Mouse (Mus musculus) layer of hippocampus, adult 9-11 months (tissue): ENCODE data around the gene Ostn.

Experiments used
- DNase-seq: peaks from one replicate; pipeline ENCODE4 v3.0.0; 2022

Gene Ostn

DNA sequence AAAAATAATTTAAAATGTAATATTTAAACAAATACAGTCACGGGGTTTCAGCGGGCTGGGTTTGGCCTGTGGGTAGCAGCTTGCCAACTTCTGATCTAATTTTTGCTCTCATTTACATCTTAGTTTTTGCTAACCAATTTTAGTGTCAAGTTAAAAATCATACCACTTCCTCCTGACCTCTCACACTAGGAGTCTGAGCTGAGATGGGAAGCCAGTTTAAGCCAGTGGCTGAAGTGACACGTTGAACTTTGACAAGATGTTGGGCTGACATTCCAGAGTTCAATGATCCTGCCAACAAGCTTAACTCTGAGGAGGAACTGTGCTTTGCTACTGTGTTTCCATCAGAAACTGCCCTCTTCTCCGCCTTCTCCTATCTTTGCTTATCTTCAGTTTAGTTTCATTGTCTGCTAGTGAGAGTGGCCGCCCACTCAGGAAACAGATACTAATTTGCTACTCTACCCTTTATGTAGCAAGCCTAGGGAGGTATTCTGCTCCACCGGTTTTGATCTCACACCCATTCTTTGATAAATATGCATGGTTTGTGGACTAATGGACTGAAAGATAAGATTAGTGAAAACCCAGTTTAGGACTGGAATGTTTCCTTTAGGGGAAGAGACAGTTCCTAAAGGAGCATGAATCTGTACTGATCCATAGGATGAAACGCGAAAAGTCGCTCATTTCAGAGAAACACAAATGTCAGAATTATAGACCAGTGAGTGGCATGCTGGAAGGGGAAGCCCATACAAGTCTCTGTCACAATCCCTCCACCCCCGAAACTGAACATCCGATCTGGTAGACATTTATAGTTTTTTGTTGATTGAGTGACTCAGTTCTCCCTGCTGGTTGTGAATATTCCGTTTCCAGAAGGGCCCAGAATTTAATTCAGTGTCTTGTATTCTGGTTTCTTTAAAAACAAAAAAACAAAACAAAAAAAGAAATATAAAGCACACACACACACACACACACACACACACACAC lies 80.6 kb downstream of the Ostn start:
- no peak for DNase-seq

DNA sequence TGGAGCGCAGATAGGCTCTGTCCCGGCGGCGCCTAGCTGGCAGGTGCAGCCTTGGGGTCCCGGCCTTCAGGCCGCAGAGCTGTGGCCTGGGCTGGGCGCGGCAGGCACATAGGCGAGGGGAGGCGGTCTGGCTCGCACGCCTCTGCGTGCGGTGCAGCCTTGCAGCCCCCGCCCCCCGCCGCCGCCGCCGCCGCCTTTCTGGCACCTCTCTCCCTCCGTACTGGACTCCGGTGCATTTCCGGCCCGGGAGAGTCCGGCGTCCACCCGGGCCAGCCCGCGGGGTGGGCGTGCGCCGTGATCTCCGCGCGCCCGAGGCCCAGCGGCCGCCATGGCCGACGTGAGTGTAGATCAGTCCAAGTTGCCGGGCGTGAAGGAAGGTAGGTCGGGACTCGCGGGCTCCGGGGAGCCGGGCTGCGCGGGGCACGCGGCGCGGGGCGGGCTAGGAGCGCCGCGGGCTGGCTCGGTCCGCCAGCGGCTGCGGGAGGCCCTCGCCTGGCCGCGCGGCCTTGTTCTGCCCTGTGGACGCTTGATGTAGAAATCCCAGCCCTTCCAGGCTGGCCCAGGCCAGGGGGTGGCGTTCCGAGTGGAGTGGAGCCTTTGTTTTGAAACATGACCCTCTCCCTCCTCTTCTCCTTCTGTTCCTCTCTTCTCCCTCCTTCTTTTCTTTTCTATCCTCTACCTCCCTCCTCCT lies 81.6 kb downstream of the Ostn start, which contains the start of gene Ccdc50:
Gene Ccdc50 (plus strand): TSS at position 109 of the 691 bp plus-strand sequence.
- DNase-seq, result peak; percentile 73

DNA sequence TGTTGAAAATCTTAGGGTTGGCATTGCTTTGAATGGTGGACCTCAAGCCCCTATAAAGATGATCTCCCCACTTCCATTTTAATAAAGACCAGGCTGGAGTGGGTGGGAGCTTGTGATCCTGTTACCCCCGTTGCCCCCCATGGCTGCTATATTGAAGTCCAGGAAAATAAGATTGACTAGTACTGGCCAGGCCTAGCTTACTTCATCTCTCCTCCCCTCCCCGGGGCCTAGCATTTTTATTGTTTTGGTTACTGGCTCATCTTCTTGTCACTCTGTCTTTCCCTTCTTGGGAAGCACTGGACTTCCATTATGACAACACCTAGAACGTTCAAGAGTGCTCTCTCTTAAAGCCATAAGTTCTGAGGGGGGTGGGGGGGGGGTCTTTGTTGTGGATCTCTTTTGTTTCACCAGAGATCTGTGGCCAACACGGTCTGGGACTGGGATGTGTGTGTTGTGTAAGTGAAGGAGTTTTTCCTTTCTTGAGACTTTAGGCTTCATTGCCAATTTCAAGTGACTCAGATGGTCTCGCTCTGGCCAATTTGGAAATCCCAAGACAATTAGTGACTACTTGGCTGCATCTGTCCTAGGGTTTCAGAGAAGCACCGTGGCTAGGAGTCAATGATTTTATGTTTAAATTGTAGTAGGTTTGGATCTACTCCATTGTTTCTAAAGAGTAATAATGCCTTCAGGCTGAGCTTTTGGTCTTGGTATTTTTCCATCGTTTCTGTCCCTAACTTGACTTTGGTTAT lies 82.4 kb downstream of the Ostn start:
- DNase-seq, result no peak

DNA sequence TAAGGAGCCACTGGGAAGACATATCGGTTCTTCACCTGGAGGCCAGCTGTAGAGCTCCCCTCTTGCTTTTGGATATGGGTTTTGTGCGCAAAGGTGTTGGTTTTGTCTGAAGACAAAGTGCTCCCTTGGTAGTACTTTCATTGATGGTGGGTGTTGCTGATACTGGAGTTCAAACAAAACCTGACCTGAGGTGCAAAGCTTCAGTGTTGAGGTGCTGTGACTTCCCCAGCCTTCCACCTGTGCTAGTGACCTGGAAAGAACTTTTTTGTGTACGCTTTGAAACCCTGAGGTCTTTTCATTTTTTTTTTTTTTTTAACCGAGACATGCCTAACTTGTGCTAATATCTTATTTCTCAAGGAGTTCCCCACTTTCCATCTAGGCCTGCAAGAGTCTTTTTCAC lies 83.0 kb downstream of the Ostn start:
- no peak for DNase-seq

DNA sequence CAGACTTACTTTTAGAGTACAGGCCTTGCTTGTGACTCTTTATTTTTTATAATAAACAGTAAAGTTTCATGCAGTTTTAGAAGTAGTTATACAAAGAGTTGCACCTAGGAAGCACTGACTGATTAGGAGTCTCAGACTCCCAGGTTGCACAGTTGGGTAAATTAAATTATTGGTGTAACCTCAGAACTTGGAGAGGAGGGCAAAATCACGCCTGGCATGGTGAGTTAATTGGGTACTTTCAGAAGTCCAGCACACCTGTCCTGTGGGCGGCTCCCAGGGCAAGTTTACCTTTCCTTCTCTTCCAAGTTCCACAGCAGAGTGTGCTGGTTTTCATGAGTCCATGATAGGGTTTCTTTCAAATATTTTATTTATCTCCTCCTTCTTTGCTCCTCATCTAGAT lies 84.6 kb downstream of the Ostn start:
- no peak for DNase-seq

DNA sequence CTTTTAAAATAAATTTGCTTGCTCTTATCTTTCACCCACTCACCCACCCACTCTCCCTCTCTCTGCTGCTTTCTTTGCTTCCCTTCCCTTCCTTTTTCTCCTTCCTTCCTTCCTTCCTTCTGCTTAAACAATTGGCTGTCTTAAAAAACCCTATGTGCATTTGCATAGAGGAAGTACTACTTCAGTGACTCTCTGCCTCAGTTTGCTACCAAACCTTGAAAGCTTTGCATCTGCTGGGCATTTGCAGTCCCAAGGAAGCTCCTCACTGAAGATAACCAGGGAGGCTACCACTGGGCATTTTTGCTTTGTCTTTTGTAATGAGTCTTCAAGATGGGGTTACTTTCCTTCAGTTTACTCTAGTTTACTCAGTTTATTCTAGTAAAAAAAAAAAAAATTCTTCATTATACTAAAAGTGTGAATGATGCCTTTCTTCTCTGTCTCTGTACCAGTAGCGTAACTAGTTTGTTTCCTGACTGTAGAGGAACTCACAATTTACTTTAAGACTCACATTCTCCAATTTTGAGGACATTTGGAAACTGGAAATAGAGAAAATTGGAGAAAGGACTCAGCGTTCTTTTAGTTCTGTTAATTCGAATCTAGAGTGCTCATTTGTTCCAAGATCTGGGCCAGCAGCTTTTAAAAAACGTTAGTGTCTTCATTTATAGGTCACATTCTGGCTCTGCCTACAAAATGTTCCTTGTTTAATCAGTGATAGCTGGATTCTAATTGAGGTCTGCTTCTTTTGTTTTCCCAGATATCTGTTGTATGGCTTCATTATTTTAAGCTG lies 88.2 kb downstream of the Ostn start:
- DNase-seq, result no peak

DNA sequence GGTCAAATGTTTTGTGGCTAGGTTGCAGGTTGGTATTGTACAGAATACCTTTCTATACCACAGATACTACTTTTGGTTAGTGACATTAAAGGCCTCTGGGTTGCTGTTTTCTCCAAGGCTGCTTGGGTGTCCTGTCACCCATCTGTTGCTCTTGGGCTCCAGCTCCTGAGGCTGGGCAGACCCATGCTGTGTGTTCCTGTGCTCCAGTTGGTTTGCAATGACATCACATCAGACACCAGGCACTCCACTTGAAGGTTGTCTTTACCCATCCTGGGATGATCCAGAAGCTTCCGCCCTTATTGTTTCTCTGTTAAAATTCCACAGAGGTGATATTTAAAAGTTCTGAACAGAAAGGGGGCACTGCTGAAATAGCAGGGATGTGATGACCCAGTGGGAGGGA lies 89.7 kb downstream of the Ostn start:
- no peak for DNase-seq

DNA sequence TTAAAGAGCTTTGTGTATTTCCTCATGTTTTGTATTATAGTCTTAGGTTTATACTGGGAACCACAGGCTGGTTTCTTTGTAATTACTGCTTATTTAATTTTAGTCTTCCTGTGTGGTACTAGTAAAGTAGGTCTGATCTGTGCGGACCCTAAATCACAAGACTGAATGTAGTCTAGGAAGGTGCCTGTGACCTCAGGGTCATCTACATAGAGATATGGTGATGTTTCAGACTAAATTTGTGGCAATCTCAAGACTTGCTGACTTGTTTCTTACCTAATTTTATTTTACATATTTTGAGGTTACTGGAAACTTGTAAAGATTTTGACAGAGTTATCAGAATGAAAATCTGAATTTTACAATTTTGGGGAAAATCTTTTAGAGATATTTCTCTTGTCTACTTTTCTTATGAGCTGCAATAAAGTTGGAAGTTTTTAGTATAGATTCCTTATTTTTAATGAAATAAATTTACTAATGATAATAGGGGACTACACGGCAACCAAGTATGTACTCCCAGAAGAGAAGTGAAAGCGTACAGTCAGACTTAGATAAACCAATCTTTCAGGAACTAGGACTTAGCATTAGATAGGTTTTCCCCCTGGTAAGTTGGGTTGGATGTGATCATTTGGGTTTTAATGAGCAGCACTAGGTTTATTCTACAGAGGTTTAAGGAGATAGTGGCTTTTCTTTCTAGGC lies 91.9 kb downstream of the Ostn start:
- DNase-seq, result no peak

DNA sequence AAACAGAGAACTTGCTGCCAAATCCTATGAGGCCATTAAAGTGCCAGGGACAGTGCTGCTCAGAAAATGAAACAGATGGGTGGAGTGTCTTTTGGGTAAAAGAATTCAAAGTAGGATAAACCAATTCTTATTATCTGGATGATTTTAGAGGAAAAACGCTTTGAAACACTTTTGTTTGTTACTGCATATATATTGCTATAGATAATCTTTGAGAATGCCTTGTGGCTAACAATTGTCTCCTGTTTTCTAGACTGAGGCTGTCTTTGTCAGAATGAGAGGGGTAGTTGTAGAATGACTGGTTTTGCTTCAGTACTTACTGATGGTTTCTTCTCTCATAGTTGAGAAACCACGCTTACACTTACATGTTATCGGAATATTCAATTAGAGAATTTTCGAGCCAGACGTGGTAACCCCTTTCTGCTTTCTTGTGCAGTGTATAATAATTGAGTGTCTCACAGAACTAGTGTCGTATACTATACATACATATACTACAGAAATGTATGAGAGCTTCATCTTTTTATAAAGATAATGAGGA lies 92.5 kb downstream of the Ostn start:
- DNase-seq, result no peak
